Mouse (Mus musculus) CH12.LX (cell line): ENCODE data around the gene C2. TPM values are rescaled to one million over a fixed set of nuclear protein-coding genes. Genes with fewer than 3 reads are reported as not detected.
A peak's percentile ranks its signal among the peaks of the same experiment; 100 is the strongest.
"Not testable (repeated sequence)": the region's sequence is repeated elsewhere in the genome, so short reads cannot be mapped to it uniquely, and the experiment has no call there.

Experiments used
- DNase-seq: peaks from one replicate; pipeline ENCODE4 v3.0.0-alpha.2; 2013; ENCODE audit errors: extremely low read depth
- H3K27ac ChIP-seq: 2 replicates; pipeline ENCODE4 v1.5.1; 2012; ENCODE audit warnings: low read depth, mild to moderate bottlenecking, control low read depth, moderate library complexity; ENCODE audit not compliant: insufficient read depth
- H3K27me3 ChIP-seq: replicated peaks from 2 replicates; pipeline ENCODE3; 2012; ENCODE audit warnings: inconsistent platforms
- H3K36me3 ChIP-seq, 2 experiments: replicated peaks in 1 of 2; 2 replicates each; pipeline versions ENCODE3 to v1.6.1; 2012; ENCODE audit warnings: inconsistent platforms in 1 of 2, low read length in 1 of 2, mild to moderate bottlenecking in 1 of 2, mixed read lengths in 1 of 2, moderate library complexity in 1 of 2; ENCODE audit not compliant: control insufficient read depth in 1 of 2, insufficient read depth in 1 of 2
- H3K4me1 ChIP-seq, 2 experiments: 2 replicates each; pipeline ENCODE4 v1.6.1; 2012; ENCODE audit warnings: inconsistent platforms in 1 of 2, moderate library complexity in 1 of 2; ENCODE audit not compliant: insufficient read depth in 2 of 2, control insufficient read depth in 1 of 2
- H3K4me2 ChIP-seq: 2 replicates; pipeline ENCODE4 v1.6.1; 2012; ENCODE audit warnings: low read depth, mild to moderate bottlenecking, control low read depth; ENCODE audit not compliant: poor library complexity, insufficient read depth, severe bottlenecking
- H3K4me3 ChIP-seq, 3 experiments: fragments of 150-350 bp in 1 of 3; sonication (generic) in 1 of 3; replicated peaks in 1 of 3; 2 replicates each; pipeline versions ENCODE3 to v1.5.1; 2011 to 2012; ENCODE audit warnings: low read depth in 2 of 3, low read length in 2 of 3, mild to moderate bottlenecking in 2 of 3, moderate library complexity in 2 of 3, control low read depth in 1 of 3, improper control_type of control experiment in 1 of 3, inconsistent platforms in 1 of 3, mixed read lengths in 1 of 3; ENCODE audit not compliant: poor library complexity in 1 of 3
- H3K79me2 ChIP-seq: replicated peaks from 2 replicates; pipeline ENCODE4 v1.6.1; 2012; ENCODE audit warnings: mild to moderate bottlenecking, moderate library complexity; ENCODE audit not compliant: control insufficient read depth, poor library complexity, insufficient read depth, severe bottlenecking; ENCODE audit errors: extremely low read depth
- H3K9ac ChIP-seq: 2 replicates; pipeline ENCODE4 v1.6.1; 2012; ENCODE audit warnings: low read depth, mild to moderate bottlenecking, control low read depth, moderate library complexity; ENCODE audit not compliant: insufficient read depth
- H3K9me3 ChIP-seq: replicated peaks from 2 replicates; pipeline ENCODE3; 2012; ENCODE audit warnings: low read length, inconsistent platforms, mixed read lengths
- CTCF ChIP-seq, 2 experiments: IDR thresholded peaks in 1 of 2; conservative IDR thresholded peaks in 1 of 2; 2 replicates each; pipeline ENCODE4 v1.5.1; 2011 to 2012; ENCODE audit warnings: low read depth in 2 of 2, low read length in 2 of 2, improper control_type of control experiment in 1 of 2, inconsistent platforms in 1 of 2, mild to moderate bottlenecking in 1 of 2, moderate library complexity in 1 of 2
- GABPA ChIP-seq: IDR thresholded peaks from 2 replicates; pipeline ENCODE4 v1.6.1; 2012; ENCODE audit warnings: low read depth, low read length, improper control_type of control experiment, inconsistent platforms; ENCODE audit not compliant: insufficient replicate concordance
- HCFC1 ChIP-seq: IDR thresholded peaks from 2 replicates; pipeline ENCODE4 v1.6.1; 2012; ENCODE audit warnings: low read depth, mild to moderate bottlenecking, inconsistent platforms, low read length, improper control_type of control experiment
- MXI1 ChIP-seq: IDR thresholded peaks from 2 replicates; pipeline ENCODE4 v1.6.1; 2011; ENCODE audit warnings: mild to moderate bottlenecking, low read depth, low read length, improper control_type of control experiment
- POLR2AphosphoS2 ChIP-seq: IDR thresholded peaks from 2 replicates; pipeline ENCODE4 v1.6.1; 2011; ENCODE audit warnings: low read depth, low read length, improper control_type of control experiment
- RAD21 ChIP-seq: IDR thresholded peaks from 2 replicates; pipeline ENCODE4 v1.6.1; 2011; ENCODE audit warnings: low read depth, mild to moderate bottlenecking, low read length, improper control_type of control experiment, moderate library complexity
- RCOR1 ChIP-seq: conservative IDR thresholded peaks from 2 replicates; pipeline ENCODE4 v1.6.1; 2012; ENCODE audit warnings: low read depth, mild to moderate bottlenecking, inconsistent platforms, low read length, improper control_type of control experiment
- SMC3 ChIP-seq: IDR thresholded peaks from 2 replicates; pipeline ENCODE4 v1.6.1; 2011; ENCODE audit warnings: low read depth, low read length, improper control_type of control experiment
- ZNF384 ChIP-seq: IDR thresholded peaks from 2 replicates; pipeline ENCODE4 v1.6.1; 2012; ENCODE audit warnings: low read depth, low read length, improper control_type of control experiment, inconsistent platforms
- dilution Hi-C: fragments of 300-500 bp; cut with MboI; formaldehyde crosslinking; loops from 2 replicates; pipeline ENCODE4 v1.14.3; 2020; ENCODE audit warnings: low sequenced_read_pairs; ENCODE audit not compliant: extremely low pct_unique_long_range_greater_than_20kb, extremely low pct_ligation_motif_present
- in situ Hi-C: fragments of 300-500 bp; cut with MboI; formaldehyde crosslinking; loops from 3 replicates; pipeline ENCODE4 v1.14.3; 2019; ENCODE audit warnings: low sequenced_read_pairs, low pct_ligation_motif_present, low pct_unique_long_range_greater_than_20kb, mixed read lengths
- polyA plus RNA-seq: library from polyadenylated mRNA; unstranded; fragments of >175 nt; gene quantifications from 2 replicates; pipeline ENCODE4 v1.2.1, GENCODE M21; 2012; ENCODE audit warnings: low read depth; ENCODE audit not compliant: insufficient read length
- total RNA-seq, 2 experiments: library from RNA; depleted of rRNA; stranded (reverse); fragments of 300-350 nt in 1 of 2; fragments of >200 nt in 1 of 2; gene quantifications; 2 replicates each; pipeline ENCODE4 v1.2.3; 2012 to 2014

C2 gene
- total and polyA plus RNA-seq, 3 experiments: 1.3 to 6.6 (median 3.1) TPM

DNA sequence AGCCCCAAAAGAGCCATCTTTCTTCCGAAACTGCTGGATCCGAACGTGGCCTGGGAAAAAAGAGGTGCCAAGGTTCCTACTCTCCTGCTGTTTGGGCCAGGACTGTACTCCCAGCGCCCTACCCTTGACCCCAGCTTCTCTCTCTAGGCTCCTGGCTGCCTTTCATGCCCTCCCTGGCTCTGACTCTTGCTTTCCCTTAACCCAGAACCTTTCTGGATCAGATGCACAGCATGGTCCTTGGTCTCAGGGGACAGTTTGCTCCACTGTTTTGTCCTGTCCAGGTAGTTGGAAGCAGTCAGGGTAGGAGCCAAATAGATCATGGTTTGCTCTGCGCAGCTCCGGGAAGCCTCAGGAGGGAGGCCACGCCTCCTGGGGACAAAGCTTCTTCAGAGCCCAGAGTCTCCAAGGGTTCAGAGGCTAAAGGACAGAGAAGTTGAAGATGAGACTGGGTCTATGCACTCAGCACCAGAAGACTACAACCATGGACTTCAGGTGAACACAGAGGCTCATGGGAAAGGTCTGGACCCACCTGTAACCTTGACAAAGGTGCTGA is 83.2 kb downstream of the C2 start:
- Histone ChIP-seq H3K27me3 (no peaks in the 10 kb centered on the region), H3K27ac (no peak overlapping the region), H3K9me3 (no peaks in the 10 kb centered on the region), H3K4me2 (no peak overlapping the region), H3K36me3 (no peaks in the 10 kb centered on the region), H3K4me3 (no peak overlapping the region), H3K79me2 (no peaks in the 10 kb centered on the region), H3K4me1 (peaks cover 0 to 2% of the 10 kb centered on the region in 2 experiments; a peak in 1 of 4 replicates), H3K9ac (no peak overlapping the region)
- no peak for DNase-seq
- dilution Hi-C loops: no loop called here
- no peak for TF ChIP-seq RCOR1
- TF ChIP-seq HCFC1: no peak
- no peak for TF ChIP-seq POLR2AphosphoS2
- no peak for TF ChIP-seq MXI1
- no peak for TF ChIP-seq GABPA
- no peak for TF ChIP-seq ZNF384
- in situ Hi-C loops: loop anchor here (5.0 kb wide), 1 partner anchor 83 kb away; no protein-coding TSS in a partner anchor

DNA sequence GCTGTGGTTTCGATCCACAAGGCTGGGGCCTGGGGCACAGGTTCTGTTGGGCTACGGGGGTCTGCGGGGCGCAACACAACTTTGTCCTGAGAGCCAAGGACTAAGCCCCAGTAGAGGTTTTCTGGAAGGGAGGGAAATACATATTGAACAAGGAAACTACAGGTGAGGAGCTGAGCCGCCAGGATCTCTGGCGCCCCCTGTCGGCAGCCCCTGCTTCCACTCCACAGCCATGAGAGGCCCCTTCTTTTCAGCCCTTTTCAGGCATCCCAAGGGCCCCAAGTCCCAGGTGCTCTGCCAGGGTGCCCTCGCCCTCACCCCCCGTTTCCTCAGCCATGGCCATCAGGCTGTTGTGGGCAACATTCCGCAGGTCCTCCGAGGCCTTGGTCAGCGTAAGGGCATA is 84.3 kb downstream of the C2 start:
- dilution Hi-C loops, H3K27me3 ChIP-seq, H3K4me2 ChIP-seq, H3K36me3 ChIP-seq, H3K9ac ChIP-seq, H3K4me3 ChIP-seq, H3K4me1 ChIP-seq, H3K79me2 ChIP-seq, H3K9me3 ChIP-seq, H3K27ac ChIP-seq: not testable (repeated sequence)
- in situ Hi-C loops: loop anchor here (5.0 kb wide), 1 partner anchor 81 kb away; no protein-coding TSS in a partner anchor
- DNase-seq: peak; percentile 29
- TF ChIP-seq RAD21 (peak; percentile 47), CTCF (conservative IDR thresholded peaks at IDR 0.05 in 1 of 2, IDR thresholded peaks at IDR 0.05 in 1 of 2; ENCODE audit: low read depth in 2 of 2, low read length in 2 of 2) (peak; percentile 56 to 68), SMC3 (peak; percentile 34)
- TF ChIP-seq, all 38 proteins: peak for 3; not testable (repeated sequence) for 35

Other genes with a start within 250 kb of the C2 start
Only the 20 nearest of the 37 such genes appear.
- gene Cyp21a1, start 93.7 kb downstream of the C2 start, total RNA-seq (2012; rRNA removed): not detected in 2 replicates
- gene Cyp21a1, start 93.7 kb downstream of the C2 start, total RNA-seq (2014; rRNA removed): not detected in 2 replicates
- gene Cyp21a1, start 93.7 kb downstream of the C2 start, polyA plus RNA-seq: not detected in 2 replicates
- gene Stk19, start 61.3 kb downstream of the C2 start, total RNA-seq (2012; rRNA removed): 27.7 and 32.9 TPM in 2 replicates
- 21.2 and 22.6 TPM in 2 replicates for gene Stk19, start 61.3 kb downstream of the C2 start, total RNA-seq (2014; rRNA removed)
- gene Stk19, start 61.3 kb downstream of the C2 start, polyA plus RNA-seq: 37.1 and 41.3 TPM in 2 replicates
- 16.3 and 17.2 TPM in 2 replicates for gene Dxo, start 61.2 kb downstream of the C2 start, total RNA-seq (2012; rRNA removed)
- 6.3 and 10.0 TPM in 2 replicates for gene Dxo, start 61.2 kb downstream of the C2 start, total RNA-seq (2014; rRNA removed)
- 26.9 and 31.6 TPM in 2 replicates for gene Dxo, start 61.2 kb downstream of the C2 start, polyA plus RNA-seq
- gene Skiv2l, start 48.1 kb downstream of the C2 start, total RNA-seq (2012; rRNA removed): 50.5 and 52.9 TPM in 2 replicates
- 22.0 and 26.1 TPM in 2 replicates for gene Skiv2l, start 48.1 kb downstream of the C2 start, total RNA-seq (2014; rRNA removed)
- gene Skiv2l, start 48.1 kb downstream of the C2 start, polyA plus RNA-seq: 35.2 and 44.1 TPM in 2 replicates
- 55.6 and 60.0 TPM in 2 replicates for gene Nelfe, start 47.9 kb downstream of the C2 start, total RNA-seq (2012; rRNA removed)
- gene Nelfe, start 47.9 kb downstream of the C2 start, total RNA-seq (2014; rRNA removed): 38.7 and 39.6 TPM in 2 replicates
- gene Nelfe, start 47.9 kb downstream of the C2 start, polyA plus RNA-seq: 159 and 177 TPM in 2 replicates
- gene Cfb, start 35.7 kb downstream of the C2 start, total RNA-seq (2012; rRNA removed): 0.25 and 0.34 TPM in 2 replicates
- not detected in 2 replicates for gene Cfb, start 35.7 kb downstream of the C2 start, total RNA-seq (2014; rRNA removed)
- 3.4 and 5.9 TPM in 2 replicates for gene Cfb, start 35.7 kb downstream of the C2 start, polyA plus RNA-seq
- 6.9 and 9.3 TPM in 2 replicates for gene Zbtb12, start 18.8 kb downstream of the C2 start, total RNA-seq (2012; rRNA removed)
- 2.2 and 2.4 TPM in 2 replicates for gene Zbtb12, start 18.8 kb downstream of the C2 start, total RNA-seq (2014; rRNA removed)
- gene Zbtb12, start 18.8 kb downstream of the C2 start, polyA plus RNA-seq: 8.0 and 8.5 TPM in 2 replicates
- not detected in 2 replicates for gene Gm20547, start 16.2 kb downstream of the C2 start, total RNA-seq (2012; rRNA removed)
- gene Gm20547, start 16.2 kb downstream of the C2 start, total RNA-seq (2014; rRNA removed): not detected in 2 replicates
- not detected in 2 replicates for gene Gm20547, start 16.2 kb downstream of the C2 start, polyA plus RNA-seq
- gene Ehmt2, start 204 bp upstream of the C2 start, total RNA-seq (2012; rRNA removed): 118 and 150 TPM in 2 replicates
- 68.7 and 73.5 TPM in 2 replicates for gene Ehmt2, start 204 bp upstream of the C2 start, total RNA-seq (2014; rRNA removed)
- gene Ehmt2, start 204 bp upstream of the C2 start, polyA plus RNA-seq: 100 and 113 TPM in 2 replicates
- gene Slc44a4, start 16.2 kb upstream of the C2 start, total RNA-seq (2012; rRNA removed): 0.38 and 0.55 TPM in 2 replicates
- gene Slc44a4, start 16.2 kb upstream of the C2 start, total RNA-seq (2014; rRNA removed): 0.62 and 0.66 TPM in 2 replicates
- gene Slc44a4, start 16.2 kb upstream of the C2 start, polyA plus RNA-seq: 1.1 and 1.4 TPM in 2 replicates
- 27.5 and 31.2 TPM in 2 replicates for gene Neu1, start 33.0 kb upstream of the C2 start, total RNA-seq (2012; rRNA removed)
- gene Neu1, start 33.0 kb upstream of the C2 start, total RNA-seq (2014; rRNA removed): 28.8 and 32.0 TPM in 2 replicates
- gene Neu1, start 33.0 kb upstream of the C2 start, polyA plus RNA-seq: 31.9 and 35.4 TPM in 2 replicates
- gene Hspa1b, start 61.0 kb upstream of the C2 start, total RNA-seq (2012; rRNA removed): 0.08 and 0.25 TPM in 2 replicates
- 0.15 and 0.30 TPM in 2 replicates for gene Hspa1b, start 61.0 kb upstream of the C2 start, total RNA-seq (2014; rRNA removed)
- gene Hspa1b, start 61.0 kb upstream of the C2 start, polyA plus RNA-seq: 0.15 TPM in 1 of 2 replicates, not detected in the other
- gene Gm20481, start 71.6 kb upstream of the C2 start, total RNA-seq (2012; rRNA removed): not detected in 2 replicates
- not detected in 2 replicates for gene Gm20481, start 71.6 kb upstream of the C2 start, total RNA-seq (2014; rRNA removed)
- not detected in 2 replicates for gene Gm20481, start 71.6 kb upstream of the C2 start, polyA plus RNA-seq
- not detected in 2 replicates for gene Hspa1a, start 73.9 kb upstream of the C2 start, total RNA-seq (2012; rRNA removed)
- not detected in 2 replicates for gene Hspa1a, start 73.9 kb upstream of the C2 start, total RNA-seq (2014; rRNA removed)
- not detected in 2 replicates for gene Hspa1a, start 73.9 kb upstream of the C2 start, polyA plus RNA-seq
- 0.30 and 0.38 TPM in 2 replicates for gene Hspa1l, start 74.4 kb upstream of the C2 start, total RNA-seq (2012; rRNA removed)
- gene Hspa1l, start 74.4 kb upstream of the C2 start, total RNA-seq (2014; rRNA removed): not detected in 2 replicates
- 1.1 and 1.4 TPM in 2 replicates for gene Hspa1l, start 74.4 kb upstream of the C2 start, polyA plus RNA-seq
- 104 and 120 TPM in 2 replicates for gene Lsm2, start 83.6 kb upstream of the C2 start, total RNA-seq (2012; rRNA removed)
- gene Lsm2, start 83.6 kb upstream of the C2 start, total RNA-seq (2014; rRNA removed): 134 and 135 TPM in 2 replicates
- 274 and 345 TPM in 2 replicates for gene Lsm2, start 83.6 kb upstream of the C2 start, polyA plus RNA-seq
- 238 and 277 TPM in 2 replicates for gene Vars, start 102.7 kb upstream of the C2 start, total RNA-seq (2012; rRNA removed)
- gene Vars, start 102.7 kb upstream of the C2 start, total RNA-seq (2014; rRNA removed): 90.3 and 97.4 TPM in 2 replicates
- 253 and 280 TPM in 2 replicates for gene Vars, start 102.7 kb upstream of the C2 start, polyA plus RNA-seq
- gene Vwa7, start 118.3 kb upstream of the C2 start, total RNA-seq (2012; rRNA removed): 0.42 and 0.46 TPM in 2 replicates
- gene Vwa7, start 118.3 kb upstream of the C2 start, total RNA-seq (2014; rRNA removed): 0.07 TPM in 1 of 2 replicates, not detected in the other
- 0.94 and 1.2 TPM in 2 replicates for gene Vwa7, start 118.3 kb upstream of the C2 start, polyA plus RNA-seq
- 94.1 and 124 TPM in 2 replicates for gene Sapcd1, start 129.8 kb upstream of the C2 start, total RNA-seq (2012; rRNA removed)
- gene Sapcd1, start 129.8 kb upstream of the C2 start, total RNA-seq (2014; rRNA removed): 130 and 142 TPM in 2 replicates
- 94.4 and 105 TPM in 2 replicates for gene Sapcd1, start 129.8 kb upstream of the C2 start, polyA plus RNA-seq
- 11.5 and 13.1 TPM in 2 replicates for gene Msh5, start 148.5 kb upstream of the C2 start, total RNA-seq (2012; rRNA removed)
- 6.1 and 7.6 TPM in 2 replicates for gene Msh5, start 148.5 kb upstream of the C2 start, total RNA-seq (2014; rRNA removed)
- 10.6 and 12.1 TPM in 2 replicates for gene Msh5, start 148.5 kb upstream of the C2 start, polyA plus RNA-seq